8 mouse cellular contexts compared by ENCODE assay signal in genomic region chr6:67266159-67266657, GRCm38 (mm10). TPM values are rescaled to one million over a fixed set of nuclear protein-coding genes. Genes with fewer than 3 reads are reported as not detected.
DNase-seq lines count a peak whose midpoint lies in the region; ATAC-seq and TF ChIP-seq lines count a peak whose summit lies in the region.

No protein-coding gene starts in this region.

- TF ChIP-seq CTCF in lung, adult 2 months (IDR thresholded peaks at IDR 0.05; ENCODE audit: insufficient read depth, low read length) = no peak
- TF ChIP-seq CTCF in embryonic fibroblast, embryonic 13.5 days (IDR thresholded peaks at IDR 0.05; ENCODE audit: borderline replicate concordance, insufficient read depth, low read length) = no peak
- TF ChIP-seq CTCF in small intestine, adult 2 months (IDR thresholded peaks at IDR 0.05; ENCODE audit: extremely low read depth, insufficient read length, insufficient replicate concordance, low read depth, low read length) = no peak

- peaks cover 2% of the 10 kb centered on the region for H3K4me1 ChIP-seq in lung, adult 2 months (ENCODE audit: control insufficient read depth, insufficient read depth, low read length)
- H3K4me1 ChIP-seq in embryonic fibroblast, embryonic 13.5 days (ENCODE audit: control insufficient read depth, insufficient read depth, low read length) = no peaks in the 10 kb centered on the region
- peaks cover 14% of the 10 kb centered on the region for H3K4me1 ChIP-seq in hindbrain, embryonic 16.5 days (ENCODE audit: control insufficient read depth, insufficient read depth, low read depth, low read length)
- H3K4me1 ChIP-seq in small intestine, adult 2 months (ENCODE audit: control insufficient read depth, insufficient read depth, insufficient read length, low read length) = no peaks in the 10 kb centered on the region

- DNase-seq in lung, adult 2 months = no peak
- DNase-seq in lung, postnatal 36 days = no peak
- peak; percentile 69 for DNase-seq in ZHBTc4 (ENCODE audit: low read depth, low spot score)
- DNase-seq in lung, postnatal 14 days = peak; percentile 32
- no peak for DNase-seq in adrenal gland, postnatal 10 days

- H3K36me3 ChIP-seq in hindbrain, embryonic 16.5 days (ENCODE audit: control insufficient read depth, insufficient read depth, low read length) = no peaks in the 10 kb centered on the region
- H3K36me3 ChIP-seq in small intestine, adult 2 months (ENCODE audit: control insufficient read depth, insufficient read depth, low read length) = no peaks in the 10 kb centered on the region

- H3K9ac ChIP-seq in hindbrain, embryonic 16.5 days (ENCODE audit: low read depth, low read length) = peak overlapping the region; percentile 65

- H3K9me3 ChIP-seq in hindbrain, embryonic 16.5 days (ENCODE audit: control insufficient read depth, low read length) = no peaks in the 10 kb centered on the region

- under 1% methylated on average over 23 of the region's 23 CpGs for WGBS in lung, adult 2 months
- 1% methylated on average over 23 of the region's 23 CpGs for WGBS in hindbrain, embryonic 16.5 days
- WGBS in small intestine, adult 2 months = under 1% methylated on average over 23 of the region's 23 CpGs

- no peaks in the 10 kb centered on the region for H3K27me3 ChIP-seq in hindbrain, embryonic 16.5 days (replicated peaks; ENCODE audit: control insufficient read depth, insufficient read depth, low read length)
- H3K27me3 ChIP-seq in small intestine, adult 2 months (ENCODE audit: control insufficient read depth, insufficient read depth, low read length) = no peaks in the 10 kb centered on the region

- peak overlapping the region; percentile 88 for H3K4me3 ChIP-seq in lung, adult 2 months (replicated peaks; ENCODE audit: extremely low read depth, low read depth, low read length)
- H3K4me3 ChIP-seq in embryonic fibroblast, embryonic 13.5 days (ENCODE audit: insufficient read depth, low read length) = peak overlapping the region; percentile 62
- peak overlapping the region; percentile 60 for H3K4me3 ChIP-seq in hindbrain, embryonic 16.5 days (ENCODE audit: low read length)
- H3K4me3 ChIP-seq in small intestine, adult 2 months (ENCODE audit: low read depth, low read length) = peak overlapping the region; percentile 70

- no peak for TF ChIP-seq POLR2A in lung, adult 2 months (IDR thresholded peaks at IDR 0.05; ENCODE audit: borderline replicate concordance, extremely low read depth, low read depth, low read length)
- no peak for TF ChIP-seq POLR2A in embryonic fibroblast, embryonic 13.5 days (IDR thresholded peaks at IDR 0.05; ENCODE audit: low read depth, low read length)
- no peak for TF ChIP-seq POLR2A in small intestine, adult 2 months (IDR thresholded peaks at IDR 0.05; ENCODE audit: low read depth, low read length)

- peak; percentile 79; the same call in 1 of the 2 replicates for ATAC-seq in hindbrain, embryonic 16.5 days

- no peak overlapping the region for H3K27ac ChIP-seq in embryonic fibroblast, embryonic 13.5 days (ENCODE audit: insufficient read depth, low read length)
- H3K27ac ChIP-seq in hindbrain, embryonic 16.5 days (ENCODE audit: low read depth, low read length) = peak overlapping the region; percentile 16; the same call in 1 of the 2 replicates
- H3K27ac ChIP-seq in small intestine, adult 2 months (ENCODE audit: insufficient read depth, low read depth, low read length) = peak overlapping the region; percentile 83

- H3K4me2 ChIP-seq in hindbrain, embryonic 16.5 days (ENCODE audit: low read length) = peak overlapping the region; percentile 85

RNA-seq across cellular contexts. Expression of gene Serbp1, which starts 28.2 kb away (rescaled TPM):
- polyA plus RNA-seq in lung, adult 2 months (2012; rRNA removed) = 53.4 TPM in 2 replicates
- 657 and 685 TPM in 2 replicates for polyA plus RNA-seq in embryonic fibroblast, embryonic 13.5 days (2011; ENCODE audit: insufficient read length, low read depth, missing spikeins)
- 277 and 281 TPM in 2 replicates for polyA plus RNA-seq in hindbrain, embryonic 16.5 days (2015; fragmentation: Nextera tagmentation; extraction: Ambion mirVana)
- polyA plus RNA-seq in small intestine, adult 2 months (2012; rRNA removed) = 7.4 and 22.0 TPM in 2 replicates
- total RNA-seq in adrenal gland, postnatal 10 days (2021) = 100 to 1,000 TPM; 321 to 336 TPM

Comparison
In these comparisons a context has a peak if more than half of its experiments do, and no peak if none do; other contexts are left out.
1. DNase-seq: peak in ZHBTc4 (single experiment) and lung, postnatal 14 days (single experiment); none in lung, adult 2 months (single experiment), lung, postnatal 36 days (single experiment) and adrenal gland, postnatal 10 days (single experiment).
2. Peak in every context shown above with its lines, with median percentiles within 50 percentile points of each other: H3K4me3 ChIP-seq.